Mouse (Mus musculus): ENCODE results near the gene Rbm8a. TPM values are rescaled to one million over a fixed set of nuclear protein-coding genes. Genes with fewer than 3 reads are reported as not detected.
A peak's percentile ranks its signal among the peaks of the same experiment; 100 is the strongest.
"Not testable (repeated sequence)": the region's sequence is repeated elsewhere in the genome, so short reads cannot be mapped to it uniquely, and the experiment has no call there.

The Rbm8a gene
- total RNA-seq, 2 experiments from 2014 or later = 48.0 to 54.2 TPM

- intact Hi-C loops (cut with DNase I) = no loop called here
These were observed 33.9 kb downstream of the Rbm8a start for GRCm38 (mm10) chr3:96663432-96664239.

GRCm38 (mm10) chr3:96665732-96666363 is 36.1 kb downstream of the Rbm8a start:
- DNase-seq (ENCODE audit: extremely low spot score in 1 of 2, low spot score in 2 of 2); intact Hi-C loops (cut with DNase I): not testable (repeated sequence)

More at GRCm38 (mm10) chr3:96663432-96664239, 33.9 kb downstream of the Rbm8a start:
- peak; percentile 86 for DNase-seq (ENCODE audit: extremely low spot score in 1 of 2, low spot score in 2 of 2)

GRCm38 (mm10) chr3:96666916-96667315 is 37.2 kb downstream of the Rbm8a start:
- intact Hi-C loops (cut with DNase I) = no loop called here
- DNase-seq (ENCODE audit: extremely low spot score in 1 of 2, low spot score in 2 of 2) = no peak

GRCm38 (mm10) chr3:96667316-96667715 is 37.6 kb downstream of the Rbm8a start:
- DNase-seq (ENCODE audit: extremely low spot score in 1 of 2, low spot score in 2 of 2) = no peak
- intact Hi-C loops (cut with DNase I) = no loop called here

- intact Hi-C loops (cut with DNase I) = no loop called here
- no peak for DNase-seq (ENCODE audit: extremely low spot score in 1 of 2, low spot score in 2 of 2)
These were observed 38.8 kb downstream of the Rbm8a start for GRCm38 (mm10) chr3:96668424-96669067.

- intact Hi-C loops (cut with DNase I) = loop anchor here (5.0 kb wide), 1 partner anchor 37 kb away; the partner anchor contains the start of gene Nudt17
- peak; percentile 45 to 89 for DNase-seq (ENCODE audit: extremely low spot score in 1 of 2, low spot score in 2 of 2)
These were observed 40.2 kb downstream of the Rbm8a start, which contains the start of gene Ankrd35 for GRCm38 (mm10) chr3:96669727-96670468. Ankrd35 (plus strand) TSS chr3:96670131.

GRCm38 (mm10) chr3:96671519-96671918 is 41.8 kb downstream of the Rbm8a start:
- intact Hi-C loops (cut with DNase I) = loop anchor here (5.0 kb wide), 1 partner anchor 36 kb away; the partner anchor contains the start of gene Nudt17
- DNase-seq (ENCODE audit: extremely low spot score in 1 of 2, low spot score in 2 of 2) = no peak

- no peak for DNase-seq (ENCODE audit: extremely low spot score in 1 of 2, low spot score in 2 of 2)
- intact Hi-C loops (cut with DNase I) = loop anchor here (5.0 kb wide), 1 partner anchor 34 kb away; the partner anchor contains the start of gene Nudt17
These were observed 43.8 kb downstream of the Rbm8a start for GRCm38 (mm10) chr3:96673514-96673913.

GRCm38 (mm10) chr3:96674442-96674841 is 44.7 kb downstream of the Rbm8a start:
- intact Hi-C loops (cut with DNase I) = loop anchor here (5.0 kb wide), 1 partner anchor 33 kb away; the partner anchor contains the start of gene Nudt17
- DNase-seq (ENCODE audit: extremely low spot score in 1 of 2, low spot score in 2 of 2) = no peak

- DNase-seq (ENCODE audit: extremely low spot score in 1 of 2, low spot score in 2 of 2) = no peak
- intact Hi-C loops (cut with DNase I) = no loop called here
These were observed 45.4 kb downstream of the Rbm8a start for GRCm38 (mm10) chr3:96675171-96675570.

GRCm38 (mm10) chr3:96675690-96676089 is 46.0 kb downstream of the Rbm8a start:
- DNase-seq (ENCODE audit: extremely low spot score in 1 of 2, low spot score in 2 of 2) = no peak
- intact Hi-C loops (cut with DNase I) = no loop called here

GRCm38 (mm10) chr3:96678456-96678855 is 48.7 kb downstream of the Rbm8a start:
- no peak for DNase-seq (ENCODE audit: extremely low spot score in 1 of 2, low spot score in 2 of 2)
- intact Hi-C loops (cut with DNase I) = no loop called here

GRCm38 (mm10) chr3:96679159-96679674 is 49.5 kb downstream of the Rbm8a start:
- DNase-seq (ENCODE audit: extremely low spot score in 1 of 2, low spot score in 2 of 2) = no peak
- intact Hi-C loops (cut with DNase I) = no loop called here

- intact Hi-C loops (cut with DNase I) = no loop called here
- no peak for DNase-seq (ENCODE audit: extremely low spot score in 1 of 2, low spot score in 2 of 2)
These were observed 50.7 kb downstream of the Rbm8a start for GRCm38 (mm10) chr3:96680269-96680956.
